Mouse (Mus musculus) CH12.LX (cell line): ENCODE measurements around the gene Atp8a2. TPM values are rescaled to one million over a fixed set of nuclear protein-coding genes. Genes with fewer than 3 reads are reported as not detected.
A peak's percentile ranks its signal among the peaks of the same experiment; 100 is the strongest.

Experiments used
- DNase-seq: peaks from one replicate; pipeline ENCODE4 v3.0.0-alpha.2; 2013; ENCODE audit errors: extremely low read depth
- H3K27ac ChIP-seq: 2 replicates; pipeline ENCODE4 v1.5.1; 2012; ENCODE audit warnings: low read depth, mild to moderate bottlenecking, control low read depth, moderate library complexity; ENCODE audit not compliant: insufficient read depth
- H3K27me3 ChIP-seq: replicated peaks from 2 replicates; pipeline ENCODE3; 2012; ENCODE audit warnings: inconsistent platforms
- H3K36me3 ChIP-seq, 2 experiments: replicated peaks in 1 of 2; 2 replicates each; pipeline versions ENCODE3 to v1.6.1; 2012; ENCODE audit warnings: inconsistent platforms in 1 of 2, low read length in 1 of 2, mild to moderate bottlenecking in 1 of 2, mixed read lengths in 1 of 2, moderate library complexity in 1 of 2; ENCODE audit not compliant: control insufficient read depth in 1 of 2, insufficient read depth in 1 of 2
- H3K4me1 ChIP-seq, 2 experiments: 2 replicates each; pipeline ENCODE4 v1.6.1; 2012; ENCODE audit warnings: inconsistent platforms in 1 of 2, moderate library complexity in 1 of 2; ENCODE audit not compliant: insufficient read depth in 2 of 2, control insufficient read depth in 1 of 2
- H3K4me2 ChIP-seq: 2 replicates; pipeline ENCODE4 v1.6.1; 2012; ENCODE audit warnings: low read depth, mild to moderate bottlenecking, control low read depth; ENCODE audit not compliant: poor library complexity, insufficient read depth, severe bottlenecking
- H3K4me3 ChIP-seq, 3 experiments: fragments of 150-350 bp in 1 of 3; sonication (generic) in 1 of 3; replicated peaks in 1 of 3; 2 replicates each; pipeline versions ENCODE3 to v1.5.1; 2011 to 2012; ENCODE audit warnings: low read depth in 2 of 3, low read length in 2 of 3, mild to moderate bottlenecking in 2 of 3, moderate library complexity in 2 of 3, control low read depth in 1 of 3, improper control_type of control experiment in 1 of 3, inconsistent platforms in 1 of 3, mixed read lengths in 1 of 3; ENCODE audit not compliant: poor library complexity in 1 of 3
- H3K79me2 ChIP-seq: replicated peaks from 2 replicates; pipeline ENCODE4 v1.6.1; 2012; ENCODE audit warnings: mild to moderate bottlenecking, moderate library complexity; ENCODE audit not compliant: control insufficient read depth, poor library complexity, insufficient read depth, severe bottlenecking; ENCODE audit errors: extremely low read depth
- H3K9ac ChIP-seq: 2 replicates; pipeline ENCODE4 v1.6.1; 2012; ENCODE audit warnings: low read depth, mild to moderate bottlenecking, control low read depth, moderate library complexity; ENCODE audit not compliant: insufficient read depth
- H3K9me3 ChIP-seq: replicated peaks from 2 replicates; pipeline ENCODE3; 2012; ENCODE audit warnings: low read length, inconsistent platforms, mixed read lengths
- BHLHE40 ChIP-seq: IDR thresholded peaks from 2 replicates; pipeline ENCODE4 v1.6.1; 2011; ENCODE audit warnings: mild to moderate bottlenecking, low read depth, low read length, improper control_type of control experiment
- CTCF ChIP-seq, 2 experiments: IDR thresholded peaks in 1 of 2; conservative IDR thresholded peaks in 1 of 2; 2 replicates each; pipeline ENCODE4 v1.5.1; 2011 to 2012; ENCODE audit warnings: low read depth in 2 of 2, low read length in 2 of 2, improper control_type of control experiment in 1 of 2, inconsistent platforms in 1 of 2, mild to moderate bottlenecking in 1 of 2, moderate library complexity in 1 of 2
- ELF1 ChIP-seq: IDR thresholded peaks from 2 replicates; pipeline ENCODE4 v1.6.1; 2014; ENCODE audit warnings: low read depth, mild to moderate bottlenecking, inconsistent platforms, low read length, improper control_type of control experiment
- EP300 ChIP-seq: IDR thresholded peaks from 2 replicates; pipeline ENCODE4 v1.6.1; 2011; ENCODE audit warnings: low read length, improper control_type of control experiment
- ETS1 ChIP-seq: conservative IDR thresholded peaks from 2 replicates; pipeline ENCODE4 v1.6.1; 2012; ENCODE audit warnings: low read depth, mild to moderate bottlenecking, inconsistent platforms, low read length, improper control_type of control experiment, moderate library complexity
- HCFC1 ChIP-seq: IDR thresholded peaks from 2 replicates; pipeline ENCODE4 v1.6.1; 2012; ENCODE audit warnings: low read depth, mild to moderate bottlenecking, inconsistent platforms, low read length, improper control_type of control experiment
- IRF4 ChIP-seq: IDR thresholded peaks from 2 replicates; pipeline ENCODE4 v1.6.1; 2014; ENCODE audit warnings: low read depth, mild to moderate bottlenecking, inconsistent platforms, low read length, improper control_type of control experiment
- JUND ChIP-seq: conservative IDR thresholded peaks from 2 replicates; pipeline ENCODE4 v1.6.1; 2011; ENCODE audit warnings: low read depth, low read length, improper control_type of control experiment
- KAT2A ChIP-seq: IDR thresholded peaks from 2 replicates; pipeline ENCODE4 v1.6.1; 2012; ENCODE audit warnings: low read length, improper control_type of control experiment, inconsistent platforms; ENCODE audit not compliant: insufficient replicate concordance
- MAZ ChIP-seq: IDR thresholded peaks from 2 replicates; pipeline ENCODE4 v1.6.1; 2012; ENCODE audit warnings: low read depth, mild to moderate bottlenecking, inconsistent platforms, low read length, improper control_type of control experiment, moderate library complexity
- MEF2A ChIP-seq: IDR thresholded peaks from 2 replicates; pipeline ENCODE4 v1.6.1; 2014; ENCODE audit warnings: low read depth, mild to moderate bottlenecking, inconsistent platforms, low read length, improper control_type of control experiment, borderline replicate concordance
- NRF1 ChIP-seq: IDR thresholded peaks from 2 replicates; pipeline ENCODE4 v1.6.1; 2014; ENCODE audit warnings: low read depth, mild to moderate bottlenecking, inconsistent platforms, low read length, improper control_type of control experiment, moderate library complexity
- PAX5 ChIP-seq: IDR thresholded peaks from 2 replicates; pipeline ENCODE4 v1.6.1; 2012; ENCODE audit warnings: low read length, inconsistent platforms, mixed read lengths
- POLR2A ChIP-seq: IDR thresholded peaks from 2 replicates; pipeline ENCODE4 v1.6.1; 2011; ENCODE audit warnings: low read depth, mild to moderate bottlenecking, improper control_type of control experiment, low read length
- SMC3 ChIP-seq: IDR thresholded peaks from 2 replicates; pipeline ENCODE4 v1.6.1; 2011; ENCODE audit warnings: low read depth, low read length, improper control_type of control experiment
- TCF12 ChIP-seq: IDR thresholded peaks from 2 replicates; pipeline ENCODE4 v1.6.1; 2014; ENCODE audit warnings: low read depth, mild to moderate bottlenecking, inconsistent platforms, low read length, improper control_type of control experiment
- USF2 ChIP-seq: conservative IDR thresholded peaks from 2 replicates; pipeline ENCODE4 v1.6.1; 2011; ENCODE audit warnings: low read depth, low read length, improper control_type of control experiment
- ZMIZ1 ChIP-seq: IDR thresholded peaks from 2 replicates; pipeline ENCODE4 v1.6.1; 2012; ENCODE audit warnings: low read depth, mild to moderate bottlenecking, inconsistent platforms, low read length, improper control_type of control experiment
- dilution Hi-C: fragments of 300-500 bp; cut with MboI; formaldehyde crosslinking; loops from 2 replicates; pipeline ENCODE4 v1.14.3; 2020; ENCODE audit warnings: low sequenced_read_pairs; ENCODE audit not compliant: extremely low pct_unique_long_range_greater_than_20kb, extremely low pct_ligation_motif_present
- in situ Hi-C: fragments of 300-500 bp; cut with MboI; formaldehyde crosslinking; loops from 3 replicates; pipeline ENCODE4 v1.14.3; 2019; ENCODE audit warnings: low sequenced_read_pairs, low pct_ligation_motif_present, low pct_unique_long_range_greater_than_20kb, mixed read lengths
- polyA plus RNA-seq: library from polyadenylated mRNA; unstranded; fragments of >175 nt; gene quantifications from 2 replicates; pipeline ENCODE4 v1.2.1, GENCODE M21; 2012; ENCODE audit warnings: low read depth; ENCODE audit not compliant: insufficient read length
- total RNA-seq, 2 experiments: library from RNA; depleted of rRNA; stranded (reverse); fragments of 300-350 nt in 1 of 2; fragments of >200 nt in 1 of 2; gene quantifications; 2 replicates each; pipeline ENCODE4 v1.2.3; 2012 to 2014

Gene Atp8a2
- total and polyA plus RNA-seq, 3 experiments: 0.15 to 0.29 (median 0.21) TPM

DNA sequence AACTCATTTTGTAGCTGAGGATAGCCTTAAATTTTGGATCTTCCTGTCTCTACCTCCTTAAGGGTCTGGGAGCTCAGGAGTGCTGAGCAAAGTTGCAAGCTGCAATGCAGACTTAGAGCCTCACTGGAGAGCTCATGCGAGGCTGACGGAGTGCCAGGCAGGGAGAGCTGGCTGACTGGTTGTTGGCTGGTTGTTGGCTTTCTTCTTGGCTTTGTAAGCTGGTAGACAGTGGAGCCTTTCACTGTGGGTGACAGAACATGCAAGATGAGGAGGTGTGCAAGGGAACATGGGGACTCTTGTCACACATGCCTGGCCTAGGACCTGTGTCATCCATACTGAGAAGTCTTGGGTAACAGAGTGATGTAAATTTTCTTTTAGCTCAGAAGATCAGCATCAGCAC, 473.8 kb downstream of the Atp8a2 start:
- Histone ChIP-seq H3K4me3 (no peak overlapping the region), H3K4me2 (no peak overlapping the region), H3K27me3 (no peaks in the 10 kb centered on the region), H3K79me2 (no peaks in the 10 kb centered on the region), H3K36me3 (no peaks in the 10 kb centered on the region), H3K9me3 (no peaks in the 10 kb centered on the region), H3K27ac (no peak overlapping the region), H3K4me1 (peaks cover 3 to 12% of the 10 kb centered on the region in 2 experiments; a peak in 2 of 4 replicates), H3K9ac (no peak overlapping the region)
- dilution Hi-C loops (no loop called here), in situ Hi-C loops (no loop called here)
- TF ChIP-seq POLR2A: no peak
- no peak for TF ChIP-seq ELF1
- TF ChIP-seq NRF1: no peak
- no peak for DNase-seq

DNA sequence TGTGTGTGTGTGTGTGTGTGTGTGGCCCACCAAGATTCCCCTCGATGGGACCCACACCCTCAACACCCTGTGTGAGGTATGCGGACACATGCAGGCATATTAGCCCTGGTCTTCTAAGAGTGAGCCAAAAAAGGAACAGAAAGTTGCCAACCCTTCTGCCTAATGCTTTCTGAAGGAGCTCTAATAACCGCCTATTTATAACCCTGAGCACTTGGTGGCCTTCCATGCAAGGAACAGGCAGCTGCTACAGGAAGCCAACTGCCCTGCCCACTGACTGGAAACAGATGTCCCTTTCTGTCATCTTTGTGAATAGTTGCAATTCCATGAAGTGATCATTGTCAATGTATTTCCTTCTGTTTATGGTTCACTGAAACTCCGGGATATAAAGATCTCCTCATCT, 475.0 kb downstream of the Atp8a2 start:
- Histone ChIP-seq H3K27ac (no peak overlapping the region), H3K79me2 (no peaks in the 10 kb centered on the region), H3K27me3 (no peaks in the 10 kb centered on the region), H3K9me3 (no peaks in the 10 kb centered on the region)
- TF ChIP-seq CTCF (conservative IDR thresholded peaks at IDR 0.05 in 1 of 2, IDR thresholded peaks at IDR 0.05 in 1 of 2; ENCODE audit: low read depth in 2 of 2, low read length in 2 of 2) (no peak), ETS1 (no peak), ZMIZ1 (no peak), EP300 (no peak), KAT2A (no peak), TCF12 (no peak), MAZ (no peak), PAX5 (no peak), MEF2A (no peak), SMC3 (no peak), USF2 (no peak), JUND (no peak), HCFC1 (no peak), IRF4 (no peak), BHLHE40 (no peak)
- TF ChIP-seq, all 38 proteins: peak for 0
- no peak overlapping the region for H3K4me3 ChIP-seq
- in situ Hi-C loops (no loop called here), dilution Hi-C loops (no loop called here)
- peak; percentile 32 for DNase-seq
- H3K9ac ChIP-seq: no peak overlapping the region
- H3K4me1 ChIP-seq: peaks cover 3 to 12% of the 10 kb centered on the region in 2 experiments; a peak in 2 of 4 replicates
- H3K36me3 ChIP-seq: no peaks in the 10 kb centered on the region
- no peak overlapping the region for H3K4me2 ChIP-seq
